Mouse (Mus musculus): Measurements from ENCODE around the gene Srgap3. TPM values are rescaled to one million over a fixed set of nuclear protein-coding genes. Genes with fewer than 3 reads are reported as not detected.

Srgap3 gene
- polyA plus RNA-seq, 1 experiment from 2014 or later: 1.3 TPM

- Histone ChIP-seq H3K27ac (no peak overlapping the region), H3K9me3 (replicated peaks) (no peaks in the 10 kb centered on the region), H3K4me1 (peaks cover 39% of the 10 kb centered on the region), H3K27me3 (replicated peaks) (no peaks in the 10 kb centered on the region), H3K36me3 (no peaks in the 10 kb centered on the region), H3K9ac (no peak overlapping the region), H3K4me3 (no peak overlapping the region), H3K4me2 (no peak overlapping the region)
- ATAC-seq: no peak
- 73% methylated on average over 6 of the region's 6 CpGs for WGBS (ENCODE audit: insufficient replicate concordance)
Measured at GRCm38 (mm10) chr6:112900306-112900705, 46.8 kb downstream of the Srgap3 start.

GRCm38 (mm10) chr6:112899711-112900110 is 47.4 kb downstream of the Srgap3 start:
- H3K4me3 ChIP-seq: no peak overlapping the region
- peaks cover 39% of the 10 kb centered on the region for H3K4me1 ChIP-seq
- H3K9ac ChIP-seq: no peak overlapping the region
- no peaks in the 10 kb centered on the region for H3K36me3 ChIP-seq
- H3K27me3 ChIP-seq (replicated peaks): no peaks in the 10 kb centered on the region
- no peak overlapping the region for H3K4me2 ChIP-seq
- no peaks in the 10 kb centered on the region for H3K9me3 ChIP-seq (replicated peaks)
- 61% methylated on average over 1 of the region's 1 CpGs for WGBS (ENCODE audit: insufficient replicate concordance)
- ATAC-seq: no peak
- H3K27ac ChIP-seq: no peak overlapping the region

- H3K4me1 ChIP-seq: peaks cover 38% of the 10 kb centered on the region
- H3K9me3 ChIP-seq (replicated peaks): no peaks in the 10 kb centered on the region
- no peak overlapping the region for H3K4me2 ChIP-seq
- H3K9ac ChIP-seq: no peak overlapping the region
- WGBS (ENCODE audit: insufficient replicate concordance): 73% methylated on average over 5 of the region's 5 CpGs
- H3K36me3 ChIP-seq: no peaks in the 10 kb centered on the region
- ATAC-seq: no peak
- H3K4me3 ChIP-seq: no peak overlapping the region
- no peak overlapping the region for H3K27ac ChIP-seq
- no peaks in the 10 kb centered on the region for H3K27me3 ChIP-seq (replicated peaks)
Measured at GRCm38 (mm10) chr6:112899276-112899675, 47.8 kb downstream of the Srgap3 start.

- Histone ChIP-seq H3K4me3 (no peak overlapping the region), H3K9me3 (replicated peaks) (no peaks in the 10 kb centered on the region), H3K36me3 (no peaks in the 10 kb centered on the region), H3K27ac (no peak overlapping the region), H3K4me2 (no peak overlapping the region), H3K4me1 (peaks cover 30% of the 10 kb centered on the region), H3K27me3 (replicated peaks) (no peaks in the 10 kb centered on the region), H3K9ac (no peak overlapping the region)
- WGBS (ENCODE audit: insufficient replicate concordance): 67% methylated on average over 4 of the region's 4 CpGs
- no peak for ATAC-seq
Measured at GRCm38 (mm10) chr6:112898435-112898834, 48.6 kb downstream of the Srgap3 start.

GRCm38 (mm10) chr6:112896372-112896771 is 50.7 kb downstream of the Srgap3 start:
- 31% methylated on average over 11 of the region's 11 CpGs for WGBS (ENCODE audit: insufficient replicate concordance)
- Histone ChIP-seq H3K4me1 (peaks cover 11% of the 10 kb centered on the region), H3K9me3 (replicated peaks) (no peaks in the 10 kb centered on the region), H3K4me2 (no peak overlapping the region), H3K9ac (no peak overlapping the region), H3K4me3 (no peak overlapping the region), H3K27me3 (replicated peaks) (no peaks in the 10 kb centered on the region), H3K27ac (no peak overlapping the region), H3K36me3 (no peaks in the 10 kb centered on the region)
- peak; percentile 69 for ATAC-seq

- H3K36me3 ChIP-seq: no peaks in the 10 kb centered on the region
Measured at GRCm38 (mm10) chr6:112890331-112890751, 56.7 kb downstream of the Srgap3 start.

GRCm38 (mm10) chr6:112883588-112884135 is 63.4 kb downstream of the Srgap3 start:
- Histone ChIP-seq H3K4me3 (no peak overlapping the region), H3K9ac (no peak overlapping the region), H3K36me3 (no peaks in the 10 kb centered on the region), H3K4me2 (no peak overlapping the region), H3K9me3 (replicated peaks) (no peaks in the 10 kb centered on the region), H3K27ac (no peak overlapping the region), H3K27me3 (replicated peaks) (0 out of 2 replicates have a peak, but pooled peaks cover 3% of the 10 kb centered on the region), H3K4me1 (no peaks in the 10 kb centered on the region)
- WGBS (ENCODE audit: insufficient replicate concordance): 71% methylated on average over 5 of the region's 5 CpGs
- no peak for ATAC-seq

More at GRCm38 (mm10) chr6:112890331-112890751, 56.7 kb downstream of the Srgap3 start:
- peaks cover 13% of the 10 kb centered on the region; the same call in 1 of the 2 replicates for H3K4me1 ChIP-seq
- H3K9me3 ChIP-seq (replicated peaks): no peaks in the 10 kb centered on the region
- H3K9ac ChIP-seq: no peak overlapping the region
- no peak overlapping the region for H3K27ac ChIP-seq
- no peaks in the 10 kb centered on the region for H3K27me3 ChIP-seq (replicated peaks)
- no peak overlapping the region for H3K4me3 ChIP-seq
- ATAC-seq: no peak
- 55% methylated on average over 2 of the region's 2 CpGs for WGBS (ENCODE audit: insufficient replicate concordance)
- H3K4me2 ChIP-seq: no peak overlapping the region

GRCm38 (mm10) chr6:112880048-112880534 is 67.0 kb downstream of the Srgap3 start:
- Histone ChIP-seq H3K9me3 (replicated peaks) (no peaks in the 10 kb centered on the region), H3K9ac (no peak overlapping the region), H3K27ac (no peak overlapping the region), H3K4me2 (no peak overlapping the region), H3K36me3 (no peaks in the 10 kb centered on the region), H3K27me3 (replicated peaks) (0 out of 2 replicates have a peak, but pooled peaks cover 3% of the 10 kb centered on the region), H3K4me1 (no peaks in the 10 kb centered on the region), H3K4me3 (no peak overlapping the region)
- 61% methylated on average over 5 of the region's 5 CpGs for WGBS (ENCODE audit: insufficient replicate concordance)
- ATAC-seq: no peak

- no peak overlapping the region for H3K9ac ChIP-seq
- H3K27me3 ChIP-seq (replicated peaks): 0 out of 2 replicates have a peak, but pooled peaks cover 3% of the 10 kb centered on the region
- H3K9me3 ChIP-seq (replicated peaks): no peaks in the 10 kb centered on the region
- H3K4me1 ChIP-seq: no peaks in the 10 kb centered on the region
- H3K36me3 ChIP-seq: no peaks in the 10 kb centered on the region
- no peak overlapping the region for H3K27ac ChIP-seq
- H3K4me2 ChIP-seq: no peak overlapping the region
- 68% methylated on average over 5 of the region's 5 CpGs for WGBS (ENCODE audit: insufficient replicate concordance)
- no peak overlapping the region for H3K4me3 ChIP-seq
- no peak for ATAC-seq
Measured at GRCm38 (mm10) chr6:112879154-112879553, 67.9 kb downstream of the Srgap3 start.

GRCm38 (mm10) chr6:112873089-112873835 is 73.8 kb downstream of the Srgap3 start:
- Histone ChIP-seq H3K4me2 (no peak overlapping the region), H3K9ac (no peak overlapping the region), H3K4me1 (no peaks in the 10 kb centered on the region), H3K27me3 (replicated peaks) (no peaks in the 10 kb centered on the region), H3K9me3 (replicated peaks) (no peaks in the 10 kb centered on the region), H3K4me3 (no peak overlapping the region), H3K36me3 (no peaks in the 10 kb centered on the region), H3K27ac (no peak overlapping the region)
- WGBS (ENCODE audit: insufficient replicate concordance): 68% methylated on average over 9 of the region's 9 CpGs
- ATAC-seq: no peak

- no peak overlapping the region for H3K9ac ChIP-seq
- H3K9me3 ChIP-seq (replicated peaks): no peaks in the 10 kb centered on the region
- H3K4me1 ChIP-seq: no peaks in the 10 kb centered on the region
- ATAC-seq: no peak
- H3K27ac ChIP-seq: no peak overlapping the region
- WGBS (ENCODE audit: insufficient replicate concordance): 73% methylated on average over 7 of the region's 7 CpGs
- no peaks in the 10 kb centered on the region for H3K27me3 ChIP-seq (replicated peaks)
- H3K36me3 ChIP-seq: no peaks in the 10 kb centered on the region
- no peak overlapping the region for H3K4me2 ChIP-seq
- no peak overlapping the region for H3K4me3 ChIP-seq
Measured at GRCm38 (mm10) chr6:112871241-112871780, 75.8 kb downstream of the Srgap3 start.

- WGBS (ENCODE audit: insufficient replicate concordance): 53% methylated on average over 9 of the region's 9 CpGs
- Histone ChIP-seq H3K27me3 (replicated peaks) (no peaks in the 10 kb centered on the region), H3K4me2 (no peak overlapping the region), H3K27ac (no peak overlapping the region), H3K36me3 (no peaks in the 10 kb centered on the region), H3K4me1 (no peaks in the 10 kb centered on the region), H3K9me3 (replicated peaks) (no peaks in the 10 kb centered on the region), H3K9ac (no peak overlapping the region), H3K4me3 (no peak overlapping the region)
- ATAC-seq: no peak
Measured at GRCm38 (mm10) chr6:112868197-112868957, 78.7 kb downstream of the Srgap3 start.
